Mouse (Mus musculus) myocyte (in vitro differentiated cells): Measurements from ENCODE around the gene Srrt.

Experiments used
- E2F4 ChIP-seq: IDR thresholded peaks from one replicate; pipeline ENCODE4 v1.6.1; 2011; ENCODE audit warnings: mild to moderate bottlenecking, control low read depth, moderate library complexity; ENCODE audit not compliant: insufficient read depth
- MAX ChIP-seq: IDR thresholded peaks from one replicate; pipeline ENCODE4 v1.6.1; 2011; ENCODE audit warnings: low read depth, mild to moderate bottlenecking, control low read depth
- MYOG ChIP-seq, 3 experiments: IDR thresholded peaks; one replicate each; pipeline ENCODE4 v1.6.1; 2011; ENCODE audit warnings: control low read depth in 2 of 3, low read depth in 2 of 3, mild to moderate bottlenecking in 2 of 3; ENCODE audit not compliant: insufficient read length in 2 of 3, control insufficient read depth in 1 of 3, insufficient read depth in 1 of 3
- POLR2A ChIP-seq: IDR thresholded peaks from one replicate; pipeline ENCODE4 v1.6.1; 2011; ENCODE audit warnings: low read depth, mild to moderate bottlenecking, control low read depth, moderate library complexity; ENCODE audit not compliant: insufficient read length
- POLR2AphosphoS2 ChIP-seq: IDR thresholded peaks from one replicate; pipeline ENCODE4 v1.6.1; 2011; ENCODE audit warnings: low read depth, control low read depth; ENCODE audit not compliant: insufficient read length
- REST ChIP-seq: IDR thresholded peaks from one replicate; pipeline ENCODE4 v1.6.1; 2011; ENCODE audit warnings: mild to moderate bottlenecking, control low read depth, moderate library complexity; ENCODE audit not compliant: insufficient read depth, insufficient read length
- SRF ChIP-seq: IDR thresholded peaks from one replicate; pipeline ENCODE4 v1.6.1; 2011; ENCODE audit warnings: low read depth; ENCODE audit not compliant: control insufficient read depth, insufficient read length
- TCF12 ChIP-seq: IDR thresholded peaks from one replicate; pipeline ENCODE4 v1.6.1; 2011; ENCODE audit warnings: mild to moderate bottlenecking, control low read depth; ENCODE audit not compliant: poor library complexity, insufficient read depth, severe bottlenecking
- TCF3 ChIP-seq: IDR thresholded peaks from one replicate; pipeline ENCODE4 v1.6.1; 2011; ENCODE audit warnings: low read depth, control low read depth; ENCODE audit not compliant: insufficient read length
- USF1 ChIP-seq: IDR thresholded peaks from one replicate; pipeline ENCODE4 v1.6.1; 2011; ENCODE audit warnings: low read depth, mild to moderate bottlenecking, control low read depth, moderate library complexity

DNA sequence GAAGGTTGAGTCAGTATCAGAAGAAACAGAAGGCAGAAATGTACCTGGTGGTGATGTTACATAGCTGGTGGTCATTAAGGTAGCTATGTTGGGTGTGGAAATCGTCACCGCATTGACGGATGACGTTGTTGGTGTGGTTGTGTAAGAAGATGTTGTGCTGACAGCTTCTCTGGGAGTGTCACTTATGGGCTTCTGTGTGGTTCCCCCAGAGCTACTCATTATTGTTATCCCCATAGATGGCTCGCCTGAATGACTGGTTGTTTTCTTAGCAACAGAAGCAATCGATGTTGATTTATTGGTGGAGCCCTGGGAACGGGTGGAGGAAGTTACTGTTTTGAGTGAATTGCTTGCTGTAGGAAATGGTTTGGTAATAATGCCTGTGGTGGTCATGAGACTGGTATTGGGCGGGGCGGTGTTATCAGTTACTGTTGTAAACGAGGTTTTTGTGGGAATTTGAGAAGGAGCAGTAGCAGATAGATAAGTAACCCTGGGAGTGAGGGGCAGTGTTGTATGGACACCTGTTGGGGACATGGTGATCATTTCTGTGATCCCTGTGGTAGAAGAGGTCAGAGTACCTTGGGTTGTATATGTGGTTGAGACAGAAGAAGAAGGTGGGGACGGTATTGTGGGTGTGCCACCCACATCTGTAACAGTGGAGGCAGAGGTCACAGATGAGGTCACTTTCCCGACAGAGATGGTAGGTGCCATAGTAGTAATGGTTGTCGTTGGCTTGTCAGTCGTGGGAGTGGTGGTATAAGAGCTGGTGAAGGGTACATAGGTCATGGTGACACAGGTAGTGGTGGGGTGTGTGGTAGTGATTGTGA lies 43.4 kb downstream of the Srrt start:
- TF ChIP-seq USF1: no peak
- no peak for TF ChIP-seq REST
- no peak for TF ChIP-seq E2F4
- no peak for TF ChIP-seq MYOG (IDR thresholded peaks at IDR 0.05; ENCODE audit: control insufficient read depth in 1 of 3, insufficient read depth in 1 of 3, insufficient read length in 2 of 3, low read depth in 2 of 3)
- no peak for TF ChIP-seq TCF12
- TF ChIP-seq SRF: no peak
- no peak for TF ChIP-seq MAX
- no peak for TF ChIP-seq POLR2A
- TF ChIP-seq POLR2AphosphoS2: no peak
- no peak for TF ChIP-seq TCF3
